Mouse (Mus musculus) right cerebral cortex, postnatal 25 days (tissue): Measurements from ENCODE around the gene Sun1.

Experiments used
- DNase-seq: peaks from one replicate; pipeline ENCODE4 v3.0.0; 2022

Sun1 gene

GRCm38 (mm10) chr5:139287099-139287498 is 86.7 kb downstream of the Sun1 start:
- DNase-seq: no peak

- no peak for DNase-seq
Observed at GRCm38 (mm10) chr5:139287787-139288186, 87.3 kb downstream of the Sun1 start.

GRCm38 (mm10) chr5:139288591-139288990 is 88.2 kb downstream of the Sun1 start:
- no peak for DNase-seq

GRCm38 (mm10) chr5:139290467-139291259 is 90.2 kb downstream of the Sun1 start:
- DNase-seq: no peak

GRCm38 (mm10) chr5:139291811-139292560 is 91.5 kb downstream of the Sun1 start:
- DNase-seq: no peak

- DNase-seq: no peak
Observed at GRCm38 (mm10) chr5:139294089-139294488, 93.7 kb downstream of the Sun1 start.

- DNase-seq: no peak
Observed at GRCm38 (mm10) chr5:139297092-139297491, 96.7 kb downstream of the Sun1 start.

GRCm38 (mm10) chr5:139297745-139298144 is 97.3 kb downstream of the Sun1 start:
- no peak for DNase-seq
